Mouse (Mus musculus): Measurements from ENCODE around the gene Slfn8. TPM values are rescaled to one million over a fixed set of nuclear protein-coding genes. Genes with fewer than 3 reads are reported as not detected.

The Slfn8 gene
- polyA plus RNA-seq, 1 experiment from 2014 or later, result 0.28 TPM

GRCm38 (mm10) chr11:82952612-82953542, 67.7 kb downstream of the Slfn8 start:
- Histone ChIP-seq H3K27me3 (ENCODE audit: control insufficient read depth, insufficient read depth, low read length) (peaks cover 29% of the 10 kb centered on the region), H3K4me3 (ENCODE audit: low read depth, low read length) (no peak overlapping the region), H3K27ac (ENCODE audit: low read depth, low read length) (no peak overlapping the region), H3K9ac (ENCODE audit: low read depth, low read length) (no peak overlapping the region), H3K36me3 (ENCODE audit: control insufficient read depth, insufficient read depth, low read length) (no peaks in the 10 kb centered on the region), H3K4me1 (replicated peaks; ENCODE audit: control insufficient read depth, insufficient read depth, low read length) (no peaks in the 10 kb centered on the region), H3K9me3 (ENCODE audit: control insufficient read depth, low read length) (no peaks in the 10 kb centered on the region), H3K4me2 (replicated peaks; ENCODE audit: low read depth, low read length) (no peak overlapping the region)
- ATAC-seq (ENCODE audit: low FRiP score), result no peak
- no peak for DNase-seq (ENCODE audit: low spot score)
- 71% methylated on average over 9 of the region's 9 CpGs for WGBS

Other genes with a start within 250 kb of the Slfn8 start
- 38.0 and 48.0 TPM in 2 replicates for gene Lig3, start 239.7 kb downstream of the Slfn8 start, polyA plus RNA-seq (2014; fragmentation: Nextera tagmentation; extraction: Ambion mirVana)
- gene Rffl, start 149.6 kb downstream of the Slfn8 start, polyA plus RNA-seq (2014; fragmentation: Nextera tagmentation; extraction: Ambion mirVana), result 6.3 and 8.8 TPM in 2 replicates
- gene Rad51d, start 130.2 kb downstream of the Slfn8 start, polyA plus RNA-seq (2014; fragmentation: Nextera tagmentation; extraction: Ambion mirVana), result 14.6 and 15.7 TPM in 2 replicates
- gene Fndc8, start 128.7 kb downstream of the Slfn8 start, polyA plus RNA-seq (2014; fragmentation: Nextera tagmentation; extraction: Ambion mirVana), result 0.09 and 0.22 TPM in 2 replicates
- 19.8 and 22.9 TPM in 2 replicates for gene Nle1, start 112.4 kb downstream of the Slfn8 start, polyA plus RNA-seq (2014; fragmentation: Nextera tagmentation; extraction: Ambion mirVana)
- gene Unc45b, start 110.3 kb downstream of the Slfn8 start, polyA plus RNA-seq (2014; fragmentation: Nextera tagmentation; extraction: Ambion mirVana), result 0.42 and 0.45 TPM in 2 replicates
- 0.85 and 1.3 TPM in 2 replicates for gene Slfn5, start 69.5 kb downstream of the Slfn8 start, polyA plus RNA-seq (2014; fragmentation: Nextera tagmentation; extraction: Ambion mirVana)
- gene Slfn9, start 29.0 kb downstream of the Slfn8 start, polyA plus RNA-seq (2014; fragmentation: Nextera tagmentation; extraction: Ambion mirVana), result 9.7 and 10.1 TPM in 2 replicates
- gene Slfn2, start 44.3 kb upstream of the Slfn8 start, polyA plus RNA-seq (2014; fragmentation: Nextera tagmentation; extraction: Ambion mirVana), result 1.5 and 1.6 TPM in 2 replicates
- not detected in 2 replicates for gene Slfn1, start 96.0 kb upstream of the Slfn8 start, polyA plus RNA-seq (2014; fragmentation: Nextera tagmentation; extraction: Ambion mirVana)
- gene Slfn4, start 154.4 kb upstream of the Slfn8 start, polyA plus RNA-seq (2014; fragmentation: Nextera tagmentation; extraction: Ambion mirVana), result not detected in 2 replicates
- 0.26 and 0.50 TPM in 2 replicates for gene Slfn3, start 170.5 kb upstream of the Slfn8 start, polyA plus RNA-seq (2014; fragmentation: Nextera tagmentation; extraction: Ambion mirVana)

Data from hindbrain, embryonic 11.5 days (tissue).